Mouse (Mus musculus) embryonic facial prominence, embryonic 10.5 days (tissue): ENCODE measurements around the gene Cav3. TPM values are rescaled to one million over a fixed set of nuclear protein-coding genes. Genes with fewer than 3 reads are reported as not detected.

Experiments used
- DNase-seq: peaks from one replicate; pipeline ENCODE4 v3.0.0-alpha.2; 2017; ENCODE audit warnings: low spot score
- H3K27ac ChIP-seq: fragments of 300-500 bp; sonication (generic); replicated peaks from 2 replicates; pipeline ENCODE4 v1.5.1; 2016; ENCODE audit warnings: mild to moderate bottlenecking
- H3K27me3 ChIP-seq: fragments of 300-500 bp; sonication (generic); replicated peaks from 2 replicates; pipeline ENCODE4 v1.6.1; 2016; ENCODE audit warnings: low read depth, mild to moderate bottlenecking; ENCODE audit not compliant: poor library complexity, severe bottlenecking
- H3K36me3 ChIP-seq: fragments of 300-500 bp; sonication (generic); replicated peaks from 2 replicates; pipeline ENCODE4 v1.6.1; 2016; ENCODE audit warnings: mild to moderate bottlenecking, moderate library complexity
- H3K4me1 ChIP-seq: fragments of 300-500 bp; sonication (generic); 2 replicates; pipeline ENCODE4 v1.6.1; 2016
- H3K4me3 ChIP-seq: fragments of 300-500 bp; sonication (generic); 2 replicates; pipeline ENCODE4 v1.5.1; 2016; ENCODE audit warnings: mild to moderate bottlenecking, moderate library complexity
- H3K9me3 ChIP-seq: fragments of 300-500 bp; sonication (generic); 2 replicates; pipeline ENCODE4 v1.6.1; 2016; ENCODE audit warnings: mild to moderate bottlenecking
- WGBS: fragments of 180-500 bp; shearing (Covaris S2); methylation state at CpG from one replicate; pipeline ENCODE4 v1.1.7; 2016; 5-methylcytosine and 5-hydroxymethylcytosine counted together
- polyA plus RNA-seq: library from polyadenylated mRNA; unstranded; fragments of >200 nt; fragmentation: Nextera tagmentation; extraction: Ambion mirVana; gene quantifications from 2 replicates; pipeline ENCODE4 v1.2.1, GENCODE M21; 2016

Gene Cav3
- polyA plus RNA-seq, 1 experiment from 2014 or later = not detected

DNA sequence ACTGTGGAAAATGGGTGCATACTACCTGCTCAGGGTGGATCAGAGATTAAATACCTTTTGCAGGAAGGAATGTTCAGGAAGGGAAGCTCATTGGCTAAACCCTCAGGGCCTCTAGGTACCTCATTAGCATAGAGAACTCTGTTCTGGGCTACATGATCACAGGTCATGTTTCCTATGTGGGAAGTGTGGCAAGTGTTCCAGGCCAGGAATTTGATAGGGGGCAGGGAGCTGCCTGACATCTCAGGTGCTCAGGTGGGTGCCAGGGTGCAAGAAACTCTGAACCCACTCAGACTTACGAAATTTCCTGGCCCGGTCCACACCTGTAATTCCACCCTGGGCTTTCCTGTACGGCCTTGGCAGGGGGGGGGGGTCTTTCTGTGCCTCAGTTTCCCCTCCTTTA lies 39.4 kb downstream of the Cav3 start:
- Histone ChIP-seq H3K36me3 (no peaks in the 10 kb centered on the region), H3K27me3 (no peaks in the 10 kb centered on the region), H3K4me1 (peaks cover 20% of the 10 kb centered on the region), H3K9me3 (no peaks in the 10 kb centered on the region), H3K4me3 (no peak overlapping the region), H3K27ac (no peak overlapping the region)
- no peak for DNase-seq
- WGBS = 95% methylated on average over 3 of the region's 3 CpGs

DNA sequence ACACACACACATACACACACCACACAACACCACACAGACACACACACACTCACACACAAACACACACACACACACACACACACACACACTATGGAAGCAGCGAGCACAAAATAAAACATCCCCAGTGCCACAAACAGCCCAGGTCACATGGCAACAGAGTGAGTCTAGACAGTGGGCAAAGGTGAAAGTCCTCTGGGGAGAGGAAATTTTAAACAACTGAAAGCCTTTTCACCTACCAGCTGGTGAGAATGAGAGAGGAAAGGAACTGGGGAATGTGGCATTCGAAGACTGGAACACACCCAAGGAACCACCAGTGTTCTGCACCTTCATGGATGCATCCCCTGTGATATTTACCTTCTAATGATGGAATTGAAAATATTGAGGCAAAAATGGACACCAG lies 40.2 kb downstream of the Cav3 start:
- no peaks in the 10 kb centered on the region for H3K9me3 ChIP-seq
- H3K4me1 ChIP-seq = peaks cover 19% of the 10 kb centered on the region
- 85% methylated on average over 2 of the region's 2 CpGs for WGBS
- H3K27ac ChIP-seq = no peak overlapping the region
- DNase-seq = no peak
- no peaks in the 10 kb centered on the region for H3K36me3 ChIP-seq
- no peaks in the 10 kb centered on the region for H3K27me3 ChIP-seq
- no peak overlapping the region for H3K4me3 ChIP-seq

DNA sequence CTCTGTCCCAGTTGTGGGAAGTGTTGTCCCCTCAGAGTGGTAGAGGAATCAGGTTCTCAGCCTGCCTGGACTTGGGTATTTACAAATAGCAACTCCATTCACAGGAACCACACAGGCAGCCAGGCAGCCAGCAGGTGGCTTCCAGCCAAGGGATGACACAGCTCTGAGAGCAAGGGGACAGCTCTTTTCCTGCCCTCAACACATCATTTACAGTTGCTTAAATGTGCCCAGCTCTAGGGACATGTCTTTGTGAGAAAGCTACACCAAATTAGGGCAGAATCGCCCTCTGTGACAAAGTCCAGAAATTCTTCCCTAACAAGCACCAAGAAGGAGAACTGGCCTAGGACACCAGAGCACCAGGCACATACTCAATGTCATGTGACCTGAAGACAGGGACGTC lies 41.9 kb downstream of the Cav3 start:
- Histone ChIP-seq H3K4me3 (no peak overlapping the region), H3K27me3 (no peaks in the 10 kb centered on the region), H3K36me3 (no peaks in the 10 kb centered on the region), H3K27ac (no peak overlapping the region), H3K9me3 (no peaks in the 10 kb centered on the region), H3K4me1 (peaks cover 2% of the 10 kb centered on the region)
- no peak for DNase-seq
- 81% methylated on average over 2 of the region's 2 CpGs for WGBS

DNA sequence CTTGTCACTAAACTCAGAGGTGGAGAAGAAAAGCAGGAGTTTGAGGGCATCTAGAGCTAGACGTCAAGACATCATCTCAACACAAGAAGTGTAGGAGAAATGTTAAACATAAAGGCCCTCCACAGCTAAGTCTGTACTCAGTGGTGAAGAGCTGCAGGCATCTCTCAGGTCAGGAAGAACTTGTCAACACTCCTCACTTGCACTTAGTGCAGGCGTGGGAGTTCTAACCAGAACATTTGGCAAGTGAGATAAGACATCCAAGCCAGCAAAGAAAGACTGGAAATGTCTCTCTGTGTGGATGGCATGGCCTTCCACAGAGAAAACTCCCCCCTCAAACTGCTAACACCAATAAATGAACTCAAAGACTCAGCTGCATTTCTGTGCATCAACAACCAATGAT lies 48.3 kb downstream of the Cav3 start:
- Histone ChIP-seq H3K27me3 (peaks cover 12% of the 10 kb centered on the region), H3K4me3 (no peak overlapping the region), H3K36me3 (no peaks in the 10 kb centered on the region), H3K27ac (no peak overlapping the region), H3K4me1 (peaks cover 16% of the 10 kb centered on the region), H3K9me3 (no peaks in the 10 kb centered on the region)
- DNase-seq = no peak
- WGBS = 86% methylated on average over 2 of the region's 2 CpGs

DNA sequence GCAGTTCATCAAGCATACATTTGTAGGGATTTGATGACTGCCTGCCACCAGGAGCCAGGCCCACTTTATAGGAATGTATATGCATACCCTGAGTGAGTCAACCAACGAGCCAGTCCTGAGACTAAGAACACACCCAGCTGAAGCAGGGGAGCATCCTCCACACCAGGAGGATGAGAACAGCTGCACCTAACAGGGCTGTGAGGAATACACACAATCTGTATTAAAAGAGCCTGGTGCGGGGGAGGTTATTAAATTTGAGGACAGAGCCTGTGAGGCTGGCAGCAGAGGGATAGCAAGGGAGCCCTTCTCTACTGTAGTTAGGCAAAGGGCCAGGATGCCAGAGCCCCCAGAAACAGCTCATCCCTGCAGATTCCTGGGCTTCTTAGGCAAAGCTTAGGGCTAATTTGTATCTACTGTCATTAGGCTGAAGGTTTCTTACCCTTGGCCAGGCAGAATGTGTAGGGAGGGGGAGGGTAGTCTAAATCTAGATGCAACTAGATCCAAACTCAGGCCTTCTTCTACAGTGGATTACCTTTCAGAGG lies 50.4 kb downstream of the Cav3 start:
- H3K9me3 ChIP-seq = no peaks in the 10 kb centered on the region
- no peak for DNase-seq
- WGBS = 66% methylated on average over 2 of the region's 2 CpGs
- H3K27me3 ChIP-seq = peaks cover 32% of the 10 kb centered on the region
- H3K27ac ChIP-seq = no peak overlapping the region
- peaks cover 16% of the 10 kb centered on the region for H3K4me1 ChIP-seq
- no peaks in the 10 kb centered on the region for H3K36me3 ChIP-seq
- no peak overlapping the region for H3K4me3 ChIP-seq

DNA sequence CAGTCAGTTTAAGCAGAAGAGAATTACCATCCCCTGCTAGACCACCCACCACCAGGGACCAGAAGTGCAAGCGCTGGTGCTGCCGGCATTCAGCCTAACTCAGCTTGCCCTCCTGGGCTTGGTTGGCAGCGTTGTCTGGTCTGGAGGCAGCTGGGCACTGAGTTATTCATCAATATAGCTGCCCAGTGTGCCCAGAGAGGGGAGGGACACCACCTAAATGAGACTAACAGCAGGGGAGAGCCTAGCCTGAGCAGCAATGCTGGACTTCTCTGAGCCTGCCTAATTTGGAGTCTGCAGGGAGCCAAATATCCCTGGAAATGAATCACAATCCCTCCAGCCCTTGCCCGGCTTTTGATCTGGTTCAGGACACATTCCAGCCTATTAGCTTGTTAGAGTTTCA lies 51.0 kb downstream of the Cav3 start:
- 15% methylated on average over 4 of the region's 4 CpGs for WGBS
- no peaks in the 10 kb centered on the region for H3K36me3 ChIP-seq
- DNase-seq = no peak
- peaks cover 16% of the 10 kb centered on the region for H3K4me1 ChIP-seq
- no peak overlapping the region for H3K4me3 ChIP-seq
- H3K9me3 ChIP-seq = no peaks in the 10 kb centered on the region
- no peak overlapping the region for H3K27ac ChIP-seq
- H3K27me3 ChIP-seq = peaks cover 37% of the 10 kb centered on the region

DNA sequence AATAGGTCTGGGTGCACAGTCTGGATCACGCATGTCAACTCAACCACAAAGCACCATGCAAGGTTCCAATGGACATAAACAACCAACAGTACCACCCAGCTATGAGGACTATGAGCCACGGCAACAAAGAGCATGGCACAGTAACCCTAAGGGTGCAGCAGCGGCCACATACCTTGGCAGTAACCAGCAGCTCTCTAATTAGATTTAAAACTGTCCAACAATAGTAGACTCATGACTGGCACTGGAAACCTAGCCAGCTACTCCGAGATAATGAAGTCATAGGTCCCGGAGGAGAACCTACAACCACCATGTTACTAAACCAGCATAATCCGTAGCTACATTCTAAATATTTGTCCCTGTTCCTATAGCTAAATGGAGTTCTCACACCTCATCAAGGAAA lies 55.3 kb downstream of the Cav3 start:
- no peaks in the 10 kb centered on the region for H3K9me3 ChIP-seq
- 88% methylated on average over 6 of the region's 6 CpGs for WGBS
- no peak overlapping the region for H3K4me3 ChIP-seq
- no peak overlapping the region for H3K27ac ChIP-seq
- no peak for DNase-seq
- H3K4me1 ChIP-seq = peaks cover 28% of the 10 kb centered on the region
- peaks cover 53% of the 10 kb centered on the region for H3K27me3 ChIP-seq
- H3K36me3 ChIP-seq = no peaks in the 10 kb centered on the region

DNA sequence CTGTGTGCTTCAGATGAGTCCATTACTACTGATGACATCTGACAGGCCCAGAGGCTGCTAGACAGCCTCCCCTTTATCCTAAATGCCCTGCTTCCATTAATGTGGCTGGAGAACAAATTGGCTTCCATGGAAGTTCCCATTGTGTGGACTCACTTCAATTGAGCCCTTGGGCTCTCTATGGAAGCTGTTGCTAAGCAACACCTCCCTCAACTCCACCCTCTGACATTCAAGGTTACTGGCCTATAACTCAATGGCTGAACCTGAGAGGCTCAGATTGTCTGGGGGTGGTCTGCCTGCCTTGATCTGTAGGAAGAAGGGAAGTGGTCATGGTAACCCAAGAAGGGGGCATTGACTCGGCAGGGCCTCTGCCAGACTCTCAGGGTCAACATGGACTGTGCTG lies 57.2 kb downstream of the Cav3 start:
- Histone ChIP-seq H3K9me3 (no peaks in the 10 kb centered on the region), H3K4me1 (peaks cover 15% of the 10 kb centered on the region), H3K27ac (no peak overlapping the region), H3K36me3 (no peaks in the 10 kb centered on the region), H3K27me3 (peaks cover 64% of the 10 kb centered on the region), H3K4me3 (no peak overlapping the region)
- peak; percentile 53 for DNase-seq
- WGBS = 11% methylated on average over 1 of the region's 1 CpGs

DNA sequence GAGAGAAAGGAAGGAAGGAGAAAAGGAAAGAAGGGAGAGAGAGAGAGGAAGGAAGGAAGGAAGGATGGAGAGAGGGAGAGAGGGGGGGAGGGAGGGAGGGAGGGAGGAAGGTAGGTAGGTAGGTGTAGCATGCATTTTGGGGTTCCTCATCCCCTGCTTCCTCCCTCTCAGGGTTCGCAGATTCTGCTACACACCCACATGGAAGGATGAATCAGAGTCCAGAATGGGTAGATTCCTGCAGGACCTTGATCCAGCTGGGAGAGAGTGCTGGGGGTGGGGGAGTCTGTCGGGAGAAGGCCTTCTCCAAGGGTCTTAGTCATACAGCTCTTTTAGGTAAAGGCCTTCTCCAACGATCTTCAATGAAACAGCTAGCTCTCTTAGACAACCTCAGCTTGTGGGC lies 58.3 kb downstream of the Cav3 start:
- 88% methylated on average over 3 of the region's 3 CpGs for WGBS
- no peaks in the 10 kb centered on the region for H3K9me3 ChIP-seq
- no peak overlapping the region for H3K27ac ChIP-seq
- peaks cover 68% of the 10 kb centered on the region for H3K27me3 ChIP-seq
- DNase-seq = no peak
- H3K4me1 ChIP-seq = peaks cover 15% of the 10 kb centered on the region
- H3K4me3 ChIP-seq = no peak overlapping the region
- no peaks in the 10 kb centered on the region for H3K36me3 ChIP-seq

DNA sequence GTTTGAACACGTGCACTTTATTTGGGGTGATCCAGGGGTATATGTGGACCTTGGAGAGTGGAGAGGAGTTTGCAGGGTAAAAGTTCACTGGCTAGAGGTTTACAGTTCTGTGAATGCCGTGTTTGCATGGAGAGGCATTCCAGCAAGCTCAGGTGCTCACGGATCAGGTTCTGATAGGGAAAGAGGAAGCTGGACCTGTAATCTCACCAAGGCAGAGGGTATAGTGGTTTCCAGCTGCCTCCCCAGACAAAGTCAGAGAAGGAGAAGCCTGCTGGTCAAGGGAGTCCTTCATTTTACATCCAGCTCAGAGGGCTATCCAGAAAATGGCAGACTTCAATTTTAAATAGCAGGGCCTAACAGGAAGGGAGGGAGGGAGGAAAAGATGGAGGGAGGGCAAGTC lies 58.7 kb downstream of the Cav3 start:
- H3K9me3 ChIP-seq = no peaks in the 10 kb centered on the region
- H3K4me1 ChIP-seq = peaks cover 15% of the 10 kb centered on the region
- WGBS = 85% methylated on average over 3 of the region's 3 CpGs
- no peak for DNase-seq
- no peak overlapping the region for H3K4me3 ChIP-seq
- H3K27me3 ChIP-seq = peaks cover 67% of the 10 kb centered on the region
- no peak overlapping the region for H3K27ac ChIP-seq
- H3K36me3 ChIP-seq = no peaks in the 10 kb centered on the region

Other genes with a start within 250 kb of the Cav3 start
- 0.89 and 2.2 TPM in 2 replicates for gene Lmcd1, start 185.7 kb upstream of the Cav3 start, polyA plus RNA-seq
- gene Ssu2, start 71.5 kb upstream of the Cav3 start, polyA plus RNA-seq = 0.93 and 1.2 TPM in 2 replicates
- gene Oxtr, start 30.4 kb downstream of the Cav3 start, polyA plus RNA-seq = 0.03 and 0.06 TPM in 2 replicates
- 54.5 and 55.9 TPM in 2 replicates for gene Rad18, start 237.2 kb downstream of the Cav3 start, polyA plus RNA-seq